In genomic region chr10:80857848-80858247, GRCm38 (mm10) we compare ENCODE assay signal across 10 mouse cellular contexts. TPM values are rescaled to one million over a fixed set of nuclear protein-coding genes. Genes with fewer than 3 reads are reported as not detected.
DNase-seq lines count a peak whose midpoint lies in the region; ATAC-seq and TF ChIP-seq lines count a peak whose summit lies in the region.
"Had no signal": no experiment of that assay in that cellular context is flagged by ENCODE, and none has a peak within 500 bp of the region (broad histone marks: within the 10 kb centered on the region; RNA-seq: fewer than 3 reads in every experiment).

No protein-coding gene starts in this region.

- peak overlapping the region; percentile 15; the same call in 1 of the 2 replicates for H3K4me2 ChIP-seq in forebrain, embryonic 11.5 days (ENCODE audit: low read depth, low read length, severe bottlenecking)
- H3K4me2 ChIP-seq in forebrain, postnatal 0 days (ENCODE audit: low read depth) = no peak overlapping the region
- H3K4me2 ChIP-seq in liver, embryonic 11.5 days = peak overlapping the region; percentile 90
- 0 out of 2 replicates have a peak overlapping the region, but pooled peaks have one; percentile 19 for H3K4me2 ChIP-seq in stomach, embryonic 15.5 days

- H3K27ac ChIP-seq in forebrain, embryonic 11.5 days (ENCODE audit: low read depth, low read length) = no peak overlapping the region
- no peak overlapping the region for H3K27ac ChIP-seq in forebrain, postnatal 0 days (ENCODE audit: low read depth, low read length)
- H3K27ac ChIP-seq in liver, embryonic 11.5 days (ENCODE audit: low read depth, low read length) = peak overlapping the region; percentile 96
- H3K27ac ChIP-seq in stomach, embryonic 15.5 days = peak overlapping the region; percentile 57; the same call in 1 of the 2 replicates
- H3K27ac ChIP-seq: macrophage had no signal

- peak overlapping the region; percentile 37 for H3K9ac ChIP-seq in forebrain, embryonic 11.5 days (ENCODE audit: low read length)
- H3K9ac ChIP-seq in forebrain, postnatal 0 days = no peak overlapping the region; the same call in 1 of the 2 replicates
- peak overlapping the region; percentile 96 for H3K9ac ChIP-seq in liver, embryonic 11.5 days (ENCODE audit: low read depth, low read length)
- no peak overlapping the region for H3K9ac ChIP-seq in stomach, embryonic 15.5 days

- no peak for TF ChIP-seq CTCF in forebrain, postnatal 0 days (IDR thresholded peaks at IDR 0.05; ENCODE audit: low read depth)

- H3K36me3 ChIP-seq in forebrain, embryonic 11.5 days (ENCODE audit: control insufficient read depth, insufficient read depth, low read length) = no peaks in the 10 kb centered on the region; the same call in 1 of the 2 replicates
- H3K36me3 ChIP-seq in forebrain, postnatal 0 days (ENCODE audit: insufficient read depth) = peaks cover 25% of the 10 kb centered on the region
- H3K36me3 ChIP-seq in liver, embryonic 11.5 days (ENCODE audit: control insufficient read depth, insufficient read depth, low read length) = peaks cover 12% of the 10 kb centered on the region; the same call in 1 of the 2 replicates
- no peaks in the 10 kb centered on the region; the same call in 1 of the 2 replicates for H3K36me3 ChIP-seq in stomach, embryonic 15.5 days

- ATAC-seq in forebrain, embryonic 11.5 days (replicated peaks; ENCODE audit: low FRiP score) = no peak
- ATAC-seq in forebrain, postnatal 0 days = no peak
- ATAC-seq in liver, embryonic 11.5 days (replicated peaks; ENCODE audit: low FRiP score) = peak; percentile 70
- peak; percentile 50; the same call in 1 of the 2 replicates for ATAC-seq in stomach, embryonic 15.5 days (ENCODE audit: insufficient read depth, low FRiP score, low read depth)

- no peaks in the 10 kb centered on the region for H3K27me3 ChIP-seq in forebrain, embryonic 11.5 days (ENCODE audit: control insufficient read depth, insufficient read depth, low read length)
- H3K27me3 ChIP-seq in forebrain, postnatal 0 days (ENCODE audit: insufficient read depth, low read length) = no peaks in the 10 kb centered on the region
- no peaks in the 10 kb centered on the region for H3K27me3 ChIP-seq in liver, embryonic 11.5 days (replicated peaks; ENCODE audit: control insufficient read depth, insufficient read depth, low read length)
- no peaks in the 10 kb centered on the region for H3K27me3 ChIP-seq in stomach, embryonic 15.5 days (replicated peaks)

- DNase-seq in forebrain, embryonic 11.5 days (ENCODE audit: low spot score) = no peak
- no peak for DNase-seq in forebrain, postnatal 0 days
- DNase-seq in spleen, postnatal 10 days (ENCODE audit: low spot score in 2 of 2) = peak; percentile 65 to 69
- no peak for DNase-seq in spleen, adult 12 weeks (ENCODE audit: low spot score)
- DNase-seq in liver, embryonic 11.5 days (ENCODE audit: low spot score) = no peak
- DNase-seq in cerebellum, postnatal 36 days = no peak
- DNase-seq in left cerebral cortex, adult 9 months (ENCODE audit: low spot score in 2 of 2) = no peak
- DNase-seq: heart, postnatal 4 days had no signal

- H3K9me3 ChIP-seq in forebrain, embryonic 11.5 days (ENCODE audit: control insufficient read depth, low read length) = no peaks in the 10 kb centered on the region
- no peaks in the 10 kb centered on the region for H3K9me3 ChIP-seq in forebrain, postnatal 0 days (ENCODE audit: low read length)
- H3K9me3 ChIP-seq in liver, embryonic 11.5 days (ENCODE audit: control insufficient read depth, low read length) = no peaks in the 10 kb centered on the region
- H3K9me3 ChIP-seq in stomach, embryonic 15.5 days = no peaks in the 10 kb centered on the region

- WGBS in forebrain, embryonic 11.5 days = 63% methylated on average over 3 of the region's 3 CpGs
- 58% methylated on average over 3 of the region's 3 CpGs for WGBS in forebrain, postnatal 0 days
- WGBS in liver, embryonic 11.5 days = 39% methylated on average over 3 of the region's 3 CpGs
- WGBS in stomach, embryonic 15.5 days = 56% methylated on average over 3 of the region's 3 CpGs

- no peak overlapping the region for H3K4me3 ChIP-seq in forebrain, embryonic 11.5 days (ENCODE audit: low read depth, low read length)
- no peak overlapping the region for H3K4me3 ChIP-seq in forebrain, postnatal 0 days (ENCODE audit: low read depth, low read length)
- H3K4me3 ChIP-seq in liver, embryonic 11.5 days (ENCODE audit: low read depth, low read length) = peak overlapping the region; percentile 96
- H3K4me3 ChIP-seq in stomach, embryonic 15.5 days (replicated peaks) = no peak overlapping the region

- H3K4me1 ChIP-seq in forebrain, embryonic 11.5 days (replicated peaks; ENCODE audit: control insufficient read depth, insufficient read depth, low read length) = peaks cover 23% of the 10 kb centered on the region; the same call in 1 of the 2 replicates
- peaks cover 19% of the 10 kb centered on the region for H3K4me1 ChIP-seq in forebrain, postnatal 0 days (ENCODE audit: insufficient read depth)
- peaks cover 56% of the 10 kb centered on the region for H3K4me1 ChIP-seq in liver, embryonic 11.5 days (replicated peaks; ENCODE audit: control insufficient read depth, insufficient read depth, low read length)
- H3K4me1 ChIP-seq in stomach, embryonic 15.5 days = peaks cover 38% of the 10 kb centered on the region

RNA-seq across cellular contexts. Expression of gene Sppl2b, which starts 2.8 kb away (rescaled TPM):
- 37.0 and 39.8 TPM in 2 replicates for polyA plus RNA-seq in forebrain, embryonic 11.5 days (2014; fragmentation: Nextera tagmentation; extraction: Ambion mirVana)
- 79.2 and 90.3 TPM in 2 replicates for total RNA-seq in forebrain, postnatal 0 days (2014; rRNA removed)
- 64.6 and 74.4 TPM in 2 replicates for polyA plus RNA-seq in forebrain, postnatal 0 days (2015; fragmentation: Nextera tagmentation; extraction: Ambion mirVana)
- polyA plus RNA-seq in liver, embryonic 11.5 days (2014; fragmentation: Nextera tagmentation; extraction: Ambion mirVana) = 58.5 and 63.8 TPM in 2 replicates
- 37.1 and 41.9 TPM in 2 replicates for polyA plus RNA-seq in stomach, embryonic 15.5 days (2015; fragmentation: Nextera tagmentation; extraction: Ambion mirVana)

RNA-seq across cellular contexts. Expression of gene Lsm7, which starts 2.8 kb away (rescaled TPM):
- polyA plus RNA-seq in forebrain, embryonic 11.5 days (2014; fragmentation: Nextera tagmentation; extraction: Ambion mirVana) = 308 and 322 TPM in 2 replicates
- total RNA-seq in forebrain, postnatal 0 days (2014; rRNA removed) = 158 and 292 TPM in 2 replicates
- polyA plus RNA-seq in forebrain, postnatal 0 days (2015; fragmentation: Nextera tagmentation; extraction: Ambion mirVana) = 306 and 392 TPM in 2 replicates
- polyA plus RNA-seq in liver, embryonic 11.5 days (2014; fragmentation: Nextera tagmentation; extraction: Ambion mirVana) = 403 and 453 TPM in 2 replicates
- 245 and 261 TPM in 2 replicates for polyA plus RNA-seq in stomach, embryonic 15.5 days (2015; fragmentation: Nextera tagmentation; extraction: Ambion mirVana)

RNA-seq across cellular contexts. Expression of gene Tmprss9, which starts 13.8 kb away (rescaled TPM):
- 0.08 and 0.12 TPM in 2 replicates for polyA plus RNA-seq in forebrain, embryonic 11.5 days (2014; fragmentation: Nextera tagmentation; extraction: Ambion mirVana)
- total RNA-seq in forebrain, postnatal 0 days (2014; rRNA removed) = 0.08 and 0.33 TPM in 2 replicates
- 0.18 and 0.22 TPM in 2 replicates for polyA plus RNA-seq in forebrain, postnatal 0 days (2015; fragmentation: Nextera tagmentation; extraction: Ambion mirVana)
- polyA plus RNA-seq in liver, embryonic 11.5 days (2014; fragmentation: Nextera tagmentation; extraction: Ambion mirVana) = not detected in 2 replicates
- 0.06 TPM in 1 of 2 replicates, not detected in the other for polyA plus RNA-seq in stomach, embryonic 15.5 days (2015; fragmentation: Nextera tagmentation; extraction: Ambion mirVana)
- total RNA-seq: heart, postnatal 4 days had no signal
- polyA plus RNA-seq: macrophage had no signal

RNA-seq across cellular contexts. Expression of gene Lingo3, which starts 14.0 kb away (rescaled TPM):
- 1.2 and 2.1 TPM in 2 replicates for polyA plus RNA-seq in forebrain, embryonic 11.5 days (2014; fragmentation: Nextera tagmentation; extraction: Ambion mirVana)
- total RNA-seq in forebrain, postnatal 0 days (2014; rRNA removed) = 23.3 and 23.7 TPM in 2 replicates
- polyA plus RNA-seq in forebrain, postnatal 0 days (2015; fragmentation: Nextera tagmentation; extraction: Ambion mirVana) = 18.5 and 20.3 TPM in 2 replicates
- polyA plus RNA-seq in liver, embryonic 11.5 days (2014; fragmentation: Nextera tagmentation; extraction: Ambion mirVana) = 0.05 TPM in 1 of 2 replicates, not detected in the other
- polyA plus RNA-seq in stomach, embryonic 15.5 days (2015; fragmentation: Nextera tagmentation; extraction: Ambion mirVana) = 0.24 TPM in 2 replicates
- polyA plus RNA-seq: macrophage had no signal

RNA-seq across cellular contexts. Expression of gene Oaz1, which starts 31.4 kb away (rescaled TPM):
- polyA plus RNA-seq in forebrain, embryonic 11.5 days (2014; fragmentation: Nextera tagmentation; extraction: Ambion mirVana) = 1,775 and 1,994 TPM in 2 replicates
- 1,019 and 1,040 TPM in 2 replicates for total RNA-seq in forebrain, postnatal 0 days (2014; rRNA removed)
- 1,146 and 1,244 TPM in 2 replicates for polyA plus RNA-seq in forebrain, postnatal 0 days (2015; fragmentation: Nextera tagmentation; extraction: Ambion mirVana)
- polyA plus RNA-seq in liver, embryonic 11.5 days (2014; fragmentation: Nextera tagmentation; extraction: Ambion mirVana) = 1,793 and 1,800 TPM in 2 replicates
- polyA plus RNA-seq in stomach, embryonic 15.5 days (2015; fragmentation: Nextera tagmentation; extraction: Ambion mirVana) = 1,556 and 1,602 TPM in 2 replicates

Comparison
In these comparisons a context has a peak if more than half of its experiments do, and no peak if none do; other contexts are left out.
1. DNase-seq: peak in spleen, postnatal 10 days (2 of 2); none in forebrain, embryonic 11.5 days (single experiment), forebrain, postnatal 0 days (single experiment), spleen, adult 12 weeks (single experiment), liver, embryonic 11.5 days (single experiment), cerebellum, postnatal 36 days (0 of 2) and left cerebral cortex, adult 9 months (0 of 2).
2. H3K9ac ChIP-seq: peak in forebrain, embryonic 11.5 days (single experiment) and liver, embryonic 11.5 days (single experiment); none in forebrain, postnatal 0 days (single experiment) and stomach, embryonic 15.5 days (single experiment).
3. ATAC-seq: peak in liver, embryonic 11.5 days (single experiment) and stomach, embryonic 15.5 days (single experiment); none in forebrain, embryonic 11.5 days (single experiment) and forebrain, postnatal 0 days (single experiment).
4. H3K27ac ChIP-seq: peak in liver, embryonic 11.5 days (single experiment) and stomach, embryonic 15.5 days (single experiment); none in forebrain, embryonic 11.5 days (single experiment) and forebrain, postnatal 0 days (single experiment).